Mouse (Mus musculus) neural tube, embryonic 13.5 days (tissue): ENCODE results near the gene Cnpy1. TPM values are rescaled to one million over a fixed set of nuclear protein-coding genes. Genes with fewer than 3 reads are reported as not detected.

ENCODE experiments used
- ATAC-seq: fragments of 200-750 bp; cut with Nextera tagmentation; 2 replicates; pipeline ENCODE4 v1.8.0; 2017; ENCODE audit warnings: low read depth, mild to moderate bottlenecking, moderate TSS enrichment, moderate library complexity
- H3K27ac ChIP-seq: fragments of 300-500 bp; sonication (generic); replicated peaks from 2 replicates; pipeline ENCODE4 v1.5.1; 2015; ENCODE audit warnings: moderate library complexity, mild to moderate bottlenecking, inconsistent platforms
- H3K27me3 ChIP-seq: fragments of 300-500 bp; sonication (generic); 2 replicates; pipeline ENCODE4 v1.6.1; 2015; ENCODE audit warnings: mild to moderate bottlenecking, inconsistent platforms
- H3K36me3 ChIP-seq: fragments of 300-500 bp; sonication (generic); 2 replicates; pipeline ENCODE4 v1.6.1; 2015; ENCODE audit warnings: mild to moderate bottlenecking, inconsistent platforms
- H3K4me1 ChIP-seq: fragments of 300-500 bp; sonication (generic); replicated peaks from 2 replicates; pipeline ENCODE4 v1.6.1; 2015; ENCODE audit warnings: inconsistent platforms
- H3K4me2 ChIP-seq: fragments of 300-500 bp; sonication (generic); 2 replicates; pipeline ENCODE4 v1.6.1; 2015; ENCODE audit warnings: inconsistent platforms, mild to moderate bottlenecking, moderate library complexity
- H3K4me3 ChIP-seq: fragments of 300-500 bp; sonication (generic); 2 replicates; pipeline ENCODE4 v1.5.1; 2015; ENCODE audit warnings: mild to moderate bottlenecking, inconsistent platforms
- H3K9ac ChIP-seq: fragments of 300-500 bp; sonication (generic); 2 replicates; pipeline ENCODE4 v1.6.1; 2015; ENCODE audit warnings: moderate library complexity, mild to moderate bottlenecking, inconsistent platforms
- H3K9me3 ChIP-seq: fragments of 300-500 bp; sonication (generic); 2 replicates; pipeline ENCODE4 v1.6.1; 2016; ENCODE audit warnings: inconsistent platforms
- WGBS: fragments of 180-500 bp; shearing (Covaris S2); methylation state at CpG from one replicate; pipeline ENCODE4 v1.1.7; 2015; 5-methylcytosine and 5-hydroxymethylcytosine counted together
- polyA plus RNA-seq: library from polyadenylated mRNA; unstranded; fragments of >200 nt; fragmentation: Nextera tagmentation; extraction: Ambion mirVana; gene quantifications from 2 replicates; pipeline ENCODE4 v1.2.1, GENCODE M21; 2015

Gene Cnpy1
- polyA plus RNA-seq, 1 experiment from 2014 or later = 1.3 TPM

GRCm38 (mm10) chr5:28206448-28206847, 39.2 kb downstream of the Cnpy1 start:
- H3K9ac ChIP-seq = no peak overlapping the region
- peaks cover 21% of the 10 kb centered on the region for H3K4me1 ChIP-seq
- 74% methylated on average over 4 of the region's 4 CpGs for WGBS
- no peak overlapping the region for H3K4me2 ChIP-seq
- H3K9me3 ChIP-seq = no peaks in the 10 kb centered on the region
- H3K27me3 ChIP-seq = peaks cover 71% of the 10 kb centered on the region
- H3K36me3 ChIP-seq = no peaks in the 10 kb centered on the region
- no peak overlapping the region for H3K4me3 ChIP-seq
- H3K27ac ChIP-seq = no peak overlapping the region
- ATAC-seq = no peak

GRCm38 (mm10) chr5:28204678-28205077, 40.9 kb downstream of the Cnpy1 start:
- Histone ChIP-seq H3K36me3 (no peaks in the 10 kb centered on the region), H3K4me1 (peaks cover 5% of the 10 kb centered on the region), H3K4me3 (no peak overlapping the region), H3K27me3 (peaks cover 54% of the 10 kb centered on the region), H3K27ac (no peak overlapping the region), H3K9me3 (no peaks in the 10 kb centered on the region), H3K9ac (no peak overlapping the region), H3K4me2 (no peak overlapping the region)
- 80% methylated on average over 2 of the region's 2 CpGs for WGBS
- no peak for ATAC-seq

GRCm38 (mm10) chr5:28203086-28203485, 42.5 kb downstream of the Cnpy1 start:
- no peak overlapping the region for H3K4me2 ChIP-seq
- WGBS = 82% methylated on average over 6 of the region's 6 CpGs

GRCm38 (mm10) chr5:28199089-28199873, 46.3 kb downstream of the Cnpy1 start:
- 28% methylated on average over 7 of the region's 7 CpGs for WGBS
- Histone ChIP-seq H3K4me1 (no peaks in the 10 kb centered on the region), H3K36me3 (no peaks in the 10 kb centered on the region), H3K4me2 (no peak overlapping the region), H3K4me3 (no peak overlapping the region), H3K27me3 (peaks cover 11% of the 10 kb centered on the region), H3K27ac (no peak overlapping the region), H3K9ac (no peak overlapping the region), H3K9me3 (no peaks in the 10 kb centered on the region)
- ATAC-seq = no peak

More at GRCm38 (mm10) chr5:28203086-28203485, 42.5 kb downstream of the Cnpy1 start:
- Histone ChIP-seq H3K27me3 (peaks cover 38% of the 10 kb centered on the region), H3K27ac (no peak overlapping the region), H3K4me1 (no peaks in the 10 kb centered on the region), H3K4me3 (no peak overlapping the region), H3K36me3 (no peaks in the 10 kb centered on the region), H3K9me3 (no peaks in the 10 kb centered on the region), H3K9ac (no peak overlapping the region)
- no peak for ATAC-seq

GRCm38 (mm10) chr5:28195473-28195872, 50.1 kb downstream of the Cnpy1 start:
- no peak for ATAC-seq
- Histone ChIP-seq H3K4me3 (no peak overlapping the region), H3K36me3 (no peaks in the 10 kb centered on the region), H3K27me3 (peaks cover 4% of the 10 kb centered on the region), H3K4me1 (no peaks in the 10 kb centered on the region), H3K9ac (no peak overlapping the region), H3K9me3 (no peaks in the 10 kb centered on the region), H3K27ac (no peak overlapping the region), H3K4me2 (no peak overlapping the region)
- WGBS = 55% methylated on average over 2 of the region's 2 CpGs

- Histone ChIP-seq H3K4me2 (no peak overlapping the region), H3K4me1 (no peaks in the 10 kb centered on the region), H3K36me3 (no peaks in the 10 kb centered on the region), H3K27ac (no peak overlapping the region), H3K9ac (no peak overlapping the region), H3K9me3 (no peaks in the 10 kb centered on the region), H3K27me3 (peaks cover 19% of the 10 kb centered on the region), H3K4me3 (no peak overlapping the region)
- ATAC-seq = no peak
- WGBS = 33% methylated on average over 4 of the region's 4 CpGs
Measured at GRCm38 (mm10) chr5:28192099-28192454, 53.5 kb downstream of the Cnpy1 start.

GRCm38 (mm10) chr5:28191201-28192098, 54.2 kb downstream of the Cnpy1 start:
- H3K9ac ChIP-seq = no peak overlapping the region
- no peak overlapping the region for H3K4me2 ChIP-seq
- WGBS = 34% methylated on average over 3 of the region's 3 CpGs
- H3K4me3 ChIP-seq = no peak overlapping the region
- H3K4me1 ChIP-seq = no peaks in the 10 kb centered on the region
- no peak for ATAC-seq
- no peak overlapping the region for H3K27ac ChIP-seq
- peaks cover 19% of the 10 kb centered on the region for H3K27me3 ChIP-seq
- H3K9me3 ChIP-seq = no peaks in the 10 kb centered on the region
- no peaks in the 10 kb centered on the region for H3K36me3 ChIP-seq

- H3K27me3 ChIP-seq = peaks cover 98% of the 10 kb centered on the region
- 0 out of 2 replicates have a peak, but pooled peaks cover 8% of the 10 kb centered on the region for H3K4me1 ChIP-seq
- 17% methylated on average over 7 of the region's 7 CpGs for WGBS
- no peaks in the 10 kb centered on the region for H3K36me3 ChIP-seq
- no peak overlapping the region for H3K9ac ChIP-seq
- no peak overlapping the region for H3K27ac ChIP-seq
- no peaks in the 10 kb centered on the region for H3K9me3 ChIP-seq
- H3K4me2 ChIP-seq = no peak overlapping the region
- ATAC-seq = no peak
- H3K4me3 ChIP-seq = no peak overlapping the region
Measured at GRCm38 (mm10) chr5:28179237-28179790, 66.3 kb downstream of the Cnpy1 start.

GRCm38 (mm10) chr5:28178322-28178721, 67.3 kb downstream of the Cnpy1 start:
- Histone ChIP-seq H3K36me3 (no peaks in the 10 kb centered on the region), H3K27me3 (peaks cover 98% of the 10 kb centered on the region), H3K4me2 (no peak overlapping the region), H3K4me3 (no peak overlapping the region), H3K9ac (no peak overlapping the region), H3K4me1 (0 out of 2 replicates have a peak, but pooled peaks cover 8% of the 10 kb centered on the region), H3K27ac (no peak overlapping the region), H3K9me3 (no peaks in the 10 kb centered on the region)
- no peak for ATAC-seq
- 24% methylated on average over 5 of the region's 5 CpGs for WGBS

GRCm38 (mm10) chr5:28176585-28176984, 69.0 kb downstream of the Cnpy1 start:
- H3K4me3 ChIP-seq = no peak overlapping the region
- no peak overlapping the region for H3K4me2 ChIP-seq
- no peak overlapping the region for H3K9ac ChIP-seq
- H3K9me3 ChIP-seq = no peaks in the 10 kb centered on the region
- H3K27me3 ChIP-seq = peaks cover 100% of the 10 kb centered on the region
- no peaks in the 10 kb centered on the region for H3K36me3 ChIP-seq
- WGBS = 2% methylated on average over 2 of the region's 2 CpGs
- 0 out of 2 replicates have a peak, but pooled peaks cover 8% of the 10 kb centered on the region for H3K4me1 ChIP-seq
- ATAC-seq = no peak
- H3K27ac ChIP-seq = no peak overlapping the region

- no peak overlapping the region for H3K4me2 ChIP-seq
- peaks cover 99% of the 10 kb centered on the region for H3K27me3 ChIP-seq
- no peaks in the 10 kb centered on the region for H3K36me3 ChIP-seq
- 5% methylated on average over 4 of the region's 4 CpGs for WGBS
- H3K4me1 ChIP-seq = 0 out of 2 replicates have a peak, but pooled peaks cover 8% of the 10 kb centered on the region
- H3K27ac ChIP-seq = no peak overlapping the region
- no peak overlapping the region for H3K4me3 ChIP-seq
- ATAC-seq = no peak
- H3K9ac ChIP-seq = no peak overlapping the region
- no peaks in the 10 kb centered on the region for H3K9me3 ChIP-seq
Measured at GRCm38 (mm10) chr5:28176023-28176422, 69.6 kb downstream of the Cnpy1 start.

GRCm38 (mm10) chr5:28175570-28175919, 70.1 kb downstream of the Cnpy1 start:
- no peak for ATAC-seq
- 2% methylated on average over 10 of the region's 10 CpGs for WGBS
- Histone ChIP-seq H3K27me3 (peaks cover 98% of the 10 kb centered on the region), H3K9me3 (no peaks in the 10 kb centered on the region), H3K9ac (no peak overlapping the region), H3K4me3 (no peak overlapping the region), H3K4me2 (no peak overlapping the region), H3K4me1 (0 out of 2 replicates have a peak, but pooled peaks cover 8% of the 10 kb centered on the region), H3K36me3 (no peaks in the 10 kb centered on the region), H3K27ac (no peak overlapping the region)
